Mouse (Mus musculus) heart, adult 9 months (tissue): ENCODE data around the gene Actl7a.

Experiments
- DNase-seq, 2 experiments: peaks; one replicate each; pipeline ENCODE4 v3.0.0; 2022; ENCODE audit warnings: low spot score in 2 of 2

Actl7a gene

GRCm38 (mm10) chr4:56757693-56758092, 14.5 kb downstream of the Actl7a start:
- DNase-seq: no peak

GRCm38 (mm10) chr4:56767861-56768284, 24.7 kb downstream of the Actl7a start:
- DNase-seq: peak; percentile 57 to 60

GRCm38 (mm10) chr4:56768913-56769312, 25.7 kb downstream of the Actl7a start:
- DNase-seq: peak; percentile 34 to 59

GRCm38 (mm10) chr4:56771065-56771464, 27.9 kb downstream of the Actl7a start:
- no peak for DNase-seq

GRCm38 (mm10) chr4:56791373-56791772, 48.2 kb downstream of the Actl7a start:
- no peak for DNase-seq
